Mouse (Mus musculus) retina, embryonic 14.5 days (tissue): ENCODE data around the gene Olfr668.
"Not testable (repeated sequence)": the region's sequence is repeated elsewhere in the genome, so short reads cannot be mapped to it uniquely, and the experiment has no call there.

Experiments used
- DNase-seq: peaks from one replicate; pipeline ENCODE4 v3.0.0-alpha.2; 2015; ENCODE audit warnings: low spot score

Gene Olfr668

DNA sequence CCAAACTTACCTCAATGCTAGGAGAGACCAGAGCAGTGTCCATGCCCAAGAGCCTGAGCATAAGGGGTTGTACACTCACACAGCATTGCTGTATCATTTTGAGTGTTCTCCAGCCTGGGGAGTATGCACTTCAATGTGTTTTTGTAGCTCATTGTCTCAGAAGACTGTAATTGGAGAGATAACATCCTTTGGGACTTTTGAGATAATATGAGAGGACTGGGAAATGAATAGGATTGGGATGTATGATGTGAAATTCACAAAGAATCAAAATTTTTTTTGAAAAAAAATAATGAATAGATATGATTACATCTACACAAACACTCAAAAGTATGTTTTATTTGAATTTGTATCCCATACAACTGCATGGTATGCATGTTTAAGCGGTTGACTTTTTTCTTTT lies at the start of gene Olfr668:
Gene Olfr668 (minus strand): TSS at position 101 of the 400 bp plus-strand sequence.
- no peak for DNase-seq

DNA sequence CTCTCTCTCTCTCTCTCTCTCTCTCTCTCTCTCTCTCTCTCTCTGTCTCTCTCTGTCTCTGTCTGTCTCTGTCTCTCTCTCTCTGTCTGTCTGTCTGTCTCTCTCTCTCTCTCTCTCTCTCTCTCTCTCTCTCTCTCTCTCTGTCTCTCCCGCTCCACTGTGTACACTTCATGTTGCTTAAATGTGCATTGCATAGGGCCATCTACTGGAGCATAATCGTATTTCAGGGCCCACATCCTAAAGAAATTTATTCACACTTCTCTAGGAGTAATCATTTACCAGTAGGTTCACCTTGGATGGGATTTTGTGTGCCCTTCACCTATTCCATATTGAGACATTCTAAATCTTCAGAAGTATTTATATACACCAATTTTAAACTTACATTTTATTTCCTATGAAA lies 44.6 kb upstream of the Olfr668 start:
- not testable (repeated sequence) for DNase-seq

DNA sequence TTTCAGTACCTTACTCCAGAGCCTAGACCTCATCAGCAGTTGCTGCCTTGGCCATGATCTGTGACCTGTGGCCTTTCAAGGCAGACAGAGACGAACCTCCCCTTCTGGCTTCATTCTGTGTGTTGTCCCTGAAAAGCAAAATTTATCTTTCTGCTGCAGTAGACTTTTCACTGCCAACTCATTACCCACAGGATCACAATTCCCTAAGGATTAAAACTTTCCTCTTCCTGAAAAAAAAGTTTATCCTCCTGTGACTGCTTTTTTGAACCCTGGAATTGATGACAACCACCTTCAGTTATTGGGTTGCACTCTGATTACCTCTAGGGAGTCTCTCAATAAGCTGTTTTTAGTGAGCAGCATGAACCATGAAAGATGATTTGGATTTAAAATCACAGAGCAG lies 34.7 kb upstream of the Olfr668 start, which contains the start of gene Olfr670:
Gene Olfr670 (minus strand): TSS at position 101 of the 400 bp plus-strand sequence.
- DNase-seq, result no peak

GRCm38 (mm10) chr7:104950234-104950633 lies 22.4 kb upstream of the Olfr668 start:
- DNase-seq, result not testable (repeated sequence)

- DNase-seq, result no peak
Measured at GRCm38 (mm10) chr7:104933940-104934339, 6.1 kb upstream of the Olfr668 start, which contains the start of gene Olfr669. Gene Olfr669 (plus strand): TSS chr7:104934240.

DNA sequence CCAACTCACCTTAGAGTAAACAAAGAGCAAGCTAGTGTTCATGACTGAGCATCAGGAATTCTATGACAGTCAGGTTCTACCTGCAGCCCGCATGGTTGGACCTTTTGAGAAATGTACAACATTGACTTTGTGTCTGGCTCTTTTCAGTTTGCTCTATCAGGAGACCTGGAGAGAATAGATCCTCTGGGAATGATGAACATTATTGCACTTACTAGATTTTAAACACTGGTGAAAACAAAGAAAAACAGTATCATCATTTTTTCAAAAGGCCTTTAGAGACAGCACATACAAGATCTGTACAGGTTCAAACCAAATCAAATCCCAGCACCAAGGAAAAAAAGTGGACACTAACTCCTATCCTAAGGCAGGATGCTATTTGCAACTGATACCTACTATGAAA lies 6.5 kb downstream of the Olfr668 start, which contains the start of gene Olfr667:
Gene Olfr667 (minus strand): TSS at position 101 of the 400 bp plus-strand sequence.
- DNase-seq, result no peak

DNA sequence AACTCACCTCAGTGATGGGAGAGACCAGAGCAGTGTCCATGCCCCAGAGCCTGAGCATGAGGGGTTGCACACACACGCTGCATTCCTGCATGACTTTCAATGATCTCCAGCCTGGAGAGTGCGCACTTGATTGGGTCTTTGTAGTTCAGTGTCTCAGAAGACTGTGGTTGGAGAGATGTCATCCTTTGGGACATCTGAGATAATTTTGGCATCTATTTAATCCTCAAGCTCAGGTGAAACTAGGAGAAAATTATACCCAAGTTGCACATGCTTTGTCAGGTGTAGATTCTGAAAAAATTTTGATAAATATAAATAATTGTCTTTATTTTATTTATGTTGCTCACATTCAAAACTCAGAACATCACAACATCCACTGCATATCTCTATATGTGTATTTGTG lies 32.0 kb downstream of the Olfr668 start, which contains the start of gene Olfr666:
Gene Olfr666 (minus strand): TSS at position 101 of the 400 bp plus-strand sequence.
- no peak for DNase-seq

GRCm38 (mm10) chr7:104877731-104878130 lies 50.1 kb downstream of the Olfr668 start, which contains the start of gene Olfr665:
Gene Olfr665 (plus strand): TSS chr7:104878031.
- DNase-seq, result no peak
